Mouse (Mus musculus) cerebellum, adult 9-11 months (tissue): ENCODE measurements around the gene Epn1.

Experiments
- DNase-seq: peaks from one replicate; pipeline ENCODE4 v3.0.0; 2022

Gene Epn1

GRCm38 (mm10) chr7:5080010-5080751 is at the start of gene Epn1:
Epn1 (plus strand) TSS chr7:5080235.
- peak; percentile 97 for DNase-seq

- DNase-seq, result peak; percentile 32
Observed at GRCm38 (mm10) chr7:5030554-5031275, 49.3 kb upstream of the Epn1 start.

- DNase-seq, result peak; percentile 25
Observed at GRCm38 (mm10) chr7:5031496-5031895, 48.5 kb upstream of the Epn1 start.

GRCm38 (mm10) chr7:5033818-5034217 is 46.2 kb upstream of the Epn1 start, which contains the start of gene 4632433K11Rik:
4632433K11Rik (plus strand) TSS chr7:5034118.
- DNase-seq, result no peak

DNA sequence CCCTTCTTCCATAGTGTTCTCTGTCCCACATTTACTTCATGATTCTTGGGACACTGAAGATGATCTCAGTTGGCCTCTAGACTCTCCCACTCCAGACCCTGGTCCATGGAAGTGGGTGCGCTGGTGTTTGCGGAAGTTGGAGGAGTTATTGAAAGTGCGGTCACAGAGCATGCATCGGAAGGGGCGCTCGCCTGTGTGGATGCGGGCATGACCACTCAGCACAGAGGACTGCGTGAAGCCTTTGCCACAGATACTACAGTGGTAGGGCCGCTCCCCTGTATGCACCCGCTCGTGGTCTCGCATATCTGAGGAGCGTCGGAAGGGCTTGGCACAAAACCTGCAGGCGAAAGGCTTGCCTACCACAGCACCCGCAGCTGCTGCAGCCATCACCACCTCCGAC is 44.4 kb upstream of the Epn1 start:
- DNase-seq, result peak; percentile 39

GRCm38 (mm10) chr7:5036136-5036535 is 43.9 kb upstream of the Epn1 start:
- peak; percentile 43 for DNase-seq

GRCm38 (mm10) chr7:5037026-5037425 is 43.0 kb upstream of the Epn1 start:
- DNase-seq, result peak; percentile 37

GRCm38 (mm10) chr7:5037467-5037866 is 42.6 kb upstream of the Epn1 start:
- no peak for DNase-seq

- peak; percentile 96 for DNase-seq
Observed at GRCm38 (mm10) chr7:5038109-5038732, 41.8 kb upstream of the Epn1 start, which contains the start of gene Zfp784. Zfp784 (minus strand) TSS chr7:5038446.

DNA sequence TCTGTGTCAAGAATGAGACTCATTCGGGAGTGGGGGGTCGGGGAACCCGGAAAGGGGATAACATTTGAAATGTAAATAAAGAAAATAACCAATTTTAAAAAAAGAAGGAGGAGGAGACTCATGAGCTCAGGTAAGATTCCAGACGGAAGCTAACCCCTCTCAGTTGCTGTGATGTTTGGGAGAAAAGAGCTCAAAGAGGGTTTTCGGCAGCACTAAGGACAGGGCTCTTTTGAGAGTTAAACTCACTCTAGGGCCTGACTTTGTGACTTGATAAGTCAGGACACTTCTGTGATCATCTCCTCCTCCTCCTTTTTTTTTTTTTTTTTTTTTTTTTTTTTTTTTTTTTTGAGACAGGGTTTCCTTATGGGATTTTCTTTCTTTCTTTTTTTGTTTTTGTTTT is 41.1 kb upstream of the Epn1 start:
- no peak for DNase-seq

GRCm38 (mm10) chr7:5044981-5045380 is 35.1 kb upstream of the Epn1 start:
- DNase-seq, result no peak

GRCm38 (mm10) chr7:5046112-5046511 is 33.9 kb upstream of the Epn1 start:
- no peak for DNase-seq

DNA sequence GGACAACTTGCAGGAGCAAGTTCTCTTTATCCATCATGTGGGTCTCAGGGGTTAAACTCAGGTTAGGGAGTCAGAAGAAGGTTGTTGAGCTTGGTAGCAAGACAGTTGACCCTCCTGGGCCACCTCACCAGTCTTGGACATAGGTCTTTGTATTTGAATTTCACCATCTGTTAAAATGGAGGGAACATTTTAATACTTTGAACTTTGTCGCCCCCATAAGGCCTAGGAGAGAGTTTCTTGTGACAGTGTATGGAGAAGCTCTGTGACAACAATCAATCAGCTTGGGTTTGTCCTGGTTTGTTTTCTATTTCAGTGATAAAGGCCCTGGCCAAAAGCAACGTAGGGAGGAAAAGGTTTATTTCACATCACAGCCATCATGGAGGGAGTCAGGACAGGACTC is 32.7 kb upstream of the Epn1 start:
- peak; percentile 34 for DNase-seq

DNA sequence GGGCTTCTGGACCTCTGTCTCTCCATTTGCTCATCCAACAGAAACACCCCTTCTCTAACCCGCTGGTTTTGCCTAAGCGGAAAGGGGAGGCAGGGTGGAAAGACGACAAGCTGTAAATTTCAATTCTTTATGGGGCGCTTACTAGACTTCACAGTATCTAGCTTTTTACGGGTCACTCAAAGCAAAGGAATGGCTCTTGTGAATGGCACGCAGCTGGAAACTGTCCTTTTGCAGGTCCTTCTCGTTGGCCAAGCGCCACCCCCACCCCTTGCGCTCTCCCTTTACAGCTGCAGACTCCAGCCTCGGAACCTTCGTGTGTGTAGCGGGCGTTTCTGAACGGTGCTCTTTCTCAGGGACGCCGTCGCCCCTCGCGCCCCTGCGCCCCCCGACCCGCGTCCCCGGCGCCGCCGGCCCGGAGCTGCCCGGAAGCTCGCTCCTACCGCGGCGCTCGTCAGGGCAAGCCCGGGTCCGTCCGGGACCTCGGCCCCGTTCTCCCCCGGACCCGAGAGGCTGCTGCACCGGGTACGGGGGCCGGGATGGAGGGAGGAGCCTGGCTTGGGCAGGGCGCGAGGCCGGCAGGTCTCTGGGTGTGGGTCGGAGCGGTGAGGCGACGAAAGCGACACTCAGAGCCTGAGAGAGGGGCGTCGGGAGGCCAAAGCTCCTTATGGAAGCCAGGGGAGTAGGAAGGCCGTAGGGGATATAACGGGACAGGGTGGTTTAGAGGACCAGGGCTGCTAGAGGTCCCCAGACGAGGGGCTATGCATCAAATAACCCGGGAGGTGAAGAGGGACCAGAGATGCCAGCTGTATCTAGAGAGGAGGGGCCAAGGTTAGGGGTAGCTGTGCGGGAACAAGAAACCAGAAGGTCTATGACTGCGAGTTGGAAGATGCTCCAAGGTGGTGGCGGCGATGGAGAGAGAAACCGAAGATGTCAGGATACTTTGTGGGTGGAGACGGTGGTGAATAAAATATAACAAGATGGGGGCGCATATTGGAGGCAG is 28.5 kb upstream of the Epn1 start, which contains the start of gene Zfp580:
Gene Zfp580, plus strand, starts transcription at position 346 of the 1,000 bp plus-strand sequence.
- peak; percentile 86 for DNase-seq

DNA sequence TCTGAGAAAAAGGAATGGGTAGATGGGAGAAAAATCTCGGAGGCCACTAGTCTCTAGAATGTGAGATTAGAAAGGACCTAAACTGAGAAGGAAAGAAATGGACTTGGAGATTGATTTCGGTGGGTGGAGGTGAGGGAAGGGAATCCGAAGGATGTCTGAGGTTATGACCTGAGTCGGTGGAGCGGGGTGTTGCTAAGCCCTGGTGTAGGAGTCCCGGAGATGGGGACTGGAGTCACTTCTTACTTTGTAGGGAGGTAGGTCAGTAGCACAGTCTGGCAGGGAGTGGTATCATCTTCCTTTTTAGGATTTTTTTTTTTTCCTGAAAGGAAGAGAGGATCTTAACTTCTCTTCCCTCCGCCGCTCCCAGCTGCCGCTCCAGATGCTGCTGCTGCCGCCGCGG is 27.6 kb upstream of the Epn1 start:
- DNase-seq, result no peak

DNA sequence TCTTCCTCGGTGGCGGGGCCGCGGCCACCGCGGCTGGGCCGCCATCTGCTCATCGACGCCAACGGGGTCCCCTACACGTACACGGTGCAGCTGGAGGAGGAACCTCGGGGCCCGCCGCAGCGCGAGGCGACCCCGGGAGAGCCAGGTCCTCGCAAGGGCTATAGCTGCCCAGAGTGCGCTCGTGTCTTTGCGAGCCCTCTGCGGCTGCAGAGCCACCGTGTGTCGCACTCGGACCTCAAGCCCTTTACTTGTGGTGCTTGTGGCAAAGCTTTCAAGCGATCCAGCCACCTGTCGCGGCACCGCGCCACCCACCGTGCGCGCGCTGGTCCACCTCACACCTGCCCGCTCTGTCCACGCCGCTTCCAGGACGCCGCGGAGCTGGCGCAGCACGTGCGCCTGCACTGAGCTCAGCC is 27.1 kb upstream of the Epn1 start:
- peak; percentile 62 for DNase-seq

GRCm38 (mm10) chr7:5053456-5054179 is 26.4 kb upstream of the Epn1 start:
- DNase-seq, result peak; percentile 50

- peak; percentile 78 for DNase-seq
Observed at GRCm38 (mm10) chr7:5056651-5057263, 23.3 kb upstream of the Epn1 start.

DNA sequence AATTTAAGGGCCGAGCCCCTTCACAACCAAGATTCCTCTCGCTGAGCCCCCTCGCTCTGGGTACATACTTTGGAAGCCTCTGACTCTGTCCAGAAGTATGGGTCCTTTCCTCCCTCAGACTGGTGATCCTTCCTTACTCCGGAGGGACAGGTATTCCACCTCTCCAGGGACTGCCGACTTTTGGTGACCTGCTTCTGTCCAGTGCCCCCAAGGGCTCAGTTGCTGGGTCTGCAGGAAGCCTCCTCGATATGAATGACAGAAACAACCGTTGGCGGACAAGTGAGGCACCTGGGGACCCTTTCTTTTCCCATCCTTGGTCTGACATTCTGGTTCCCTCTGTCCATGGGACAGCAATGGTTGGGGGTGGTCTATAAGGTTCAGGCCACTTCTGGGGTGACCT is 22.7 kb upstream of the Epn1 start:
- DNase-seq, result no peak

- DNase-seq, result no peak
Observed at GRCm38 (mm10) chr7:5057804-5058203, 22.2 kb upstream of the Epn1 start.

DNA sequence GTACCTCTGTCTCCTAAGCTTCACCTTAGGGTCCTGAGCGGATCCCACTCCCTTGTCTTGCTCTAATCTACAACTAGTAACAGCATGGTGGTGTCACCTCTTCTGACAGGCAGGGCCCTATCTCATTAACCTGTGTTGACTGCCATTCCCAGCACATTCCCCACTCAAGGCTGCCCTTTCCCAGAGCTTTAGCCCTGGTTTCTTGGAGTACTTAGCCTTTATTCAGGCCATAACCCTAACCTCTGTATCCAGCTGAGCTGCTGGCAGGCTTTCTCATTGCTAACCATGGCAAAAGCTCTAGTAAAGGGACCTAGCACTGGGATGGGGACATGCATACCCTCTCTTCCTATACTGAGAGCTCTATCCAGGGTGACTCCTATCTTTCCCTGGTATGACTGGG is 21.4 kb upstream of the Epn1 start:
- DNase-seq, result no peak
